Mouse (Mus musculus): Measurements from ENCODE around the gene Foxc2. TPM values are rescaled to one million over a fixed set of nuclear protein-coding genes. Genes with fewer than 3 reads are reported as not detected.

Foxc2 gene
- polyA plus RNA-seq, 2 experiments = 0.06 TPM

GRCm38 (mm10) chr8:121107668-121108656, 8.0 kb upstream of the Foxc2 start, which contains the start of gene Mthfsd:
Gene Mthfsd (minus strand): TSS chr8:121108392.
- Histone ChIP-seq H3K27me3 (ENCODE audit: control insufficient read depth, insufficient read depth, low read length) (no peaks in the 10 kb centered on the region), H3K9me3 (ENCODE audit: control insufficient read depth, low read length) (no peaks in the 10 kb centered on the region), H3K9ac (replicated peaks) (peak within 1 kb of the TSS; percentile 78), H3K36me3 (replicated peaks; ENCODE audit: control insufficient read depth, insufficient read depth, low read depth) (no peaks in the 10 kb centered on the region), H3K27ac (peak within 1 kb of the TSS; percentile 4; the same call in 1 of the 2 replicates), H3K4me2 (ENCODE audit: low read depth) (peak within 1 kb of the TSS; percentile 84), H3K4me1 (replicated peaks; ENCODE audit: control insufficient read depth in 2 of 2, insufficient read depth in 2 of 2, low read length in 1 of 2) (peaks cover 3 to 6% of the 10 kb centered on the region in 2 experiments; a peak in 2 of 4 replicates), H3K4me3 (ENCODE audit: insufficient read depth in 1 of 2, low read depth in 2 of 2, low read length in 2 of 2) (peak within 1 kb of the TSS; percentile 77 to 89)
- peak; percentile 37; the same call in 1 of the 2 replicates for TF ChIP-seq CTCF (IDR thresholded peaks at IDR 0.05; ENCODE audit: low read depth)
- no peak for TF ChIP-seq EP300 (IDR thresholded peaks at IDR 0.05; ENCODE audit: low read depth)
- peak; percentile 85 to 89 (median 87) for DNase-seq (ENCODE audit: low read depth in 3 of 3, low spot score in 3 of 3)
- ATAC-seq (ENCODE audit: insufficient read depth) = peak; percentile 90
- WGBS (ENCODE audit: insufficient replicate concordance) = 1% methylated on average over 75 of the region's 75 CpGs

GRCm38 (mm10) chr8:121108657-121109056, 7.3 kb upstream of the Foxc2 start:
- Histone ChIP-seq H3K27me3 (ENCODE audit: control insufficient read depth, insufficient read depth, low read length) (peaks cover 3% of the 10 kb centered on the region), H3K9me3 (ENCODE audit: control insufficient read depth, low read length) (no peaks in the 10 kb centered on the region), H3K4me2 (ENCODE audit: low read depth) (peak overlapping the region; percentile 84), H3K4me1 (replicated peaks; ENCODE audit: control insufficient read depth in 2 of 2, insufficient read depth in 2 of 2, low read length in 1 of 2) (peaks cover 3 to 6% of the 10 kb centered on the region in 2 experiments; a peak in 2 of 4 replicates), H3K27ac (no peak overlapping the region), H3K9ac (replicated peaks) (peak overlapping the region; percentile 78), H3K4me3 (ENCODE audit: insufficient read depth in 1 of 2, low read depth in 2 of 2, low read length in 2 of 2) (peak overlapping the region; percentile 77 to 89), H3K36me3 (replicated peaks; ENCODE audit: control insufficient read depth, insufficient read depth, low read depth) (no peaks in the 10 kb centered on the region)
- 7% methylated on average over 5 of the region's 5 CpGs for WGBS (ENCODE audit: insufficient replicate concordance)
- TF ChIP-seq EP300 (IDR thresholded peaks at IDR 0.05; ENCODE audit: low read depth) (no peak), CTCF (IDR thresholded peaks at IDR 0.05; ENCODE audit: low read depth) (no peak)
- DNase-seq (ENCODE audit: low read depth in 3 of 3, low spot score in 3 of 3) = no peak
- ATAC-seq (ENCODE audit: insufficient read depth) = no peak

- Histone ChIP-seq H3K4me3 (ENCODE audit: insufficient read depth in 1 of 2, low read depth in 2 of 2, low read length in 2 of 2) (no peak overlapping the region), H3K36me3 (replicated peaks; ENCODE audit: control insufficient read depth, insufficient read depth, low read depth) (no peaks in the 10 kb centered on the region), H3K9ac (replicated peaks) (no peak overlapping the region), H3K4me2 (ENCODE audit: low read depth) (no peak overlapping the region), H3K27me3 (ENCODE audit: control insufficient read depth, insufficient read depth, low read length) (peaks cover 30% of the 10 kb centered on the region), H3K4me1 (replicated peaks; ENCODE audit: control insufficient read depth in 2 of 2, insufficient read depth in 2 of 2, low read length in 1 of 2) (peaks cover 3 to 6% of the 10 kb centered on the region in 2 experiments; a peak in 2 of 4 replicates), H3K27ac (no peak overlapping the region), H3K9me3 (ENCODE audit: control insufficient read depth, low read length) (no peaks in the 10 kb centered on the region)
- 25% methylated on average over 7 of the region's 7 CpGs for WGBS (ENCODE audit: insufficient replicate concordance)
- DNase-seq (ENCODE audit: low read depth in 3 of 3, low spot score in 3 of 3) = no peak
- no peak for ATAC-seq (ENCODE audit: insufficient read depth)
- TF ChIP-seq EP300 (IDR thresholded peaks at IDR 0.05; ENCODE audit: low read depth) (no peak), CTCF (IDR thresholded peaks at IDR 0.05; ENCODE audit: low read depth) (no peak)
Observed at GRCm38 (mm10) chr8:121111145-121111907, 4.6 kb upstream of the Foxc2 start.

- Histone ChIP-seq H3K36me3 (replicated peaks; ENCODE audit: control insufficient read depth, insufficient read depth, low read depth) (no peaks in the 10 kb centered on the region), H3K4me2 (ENCODE audit: low read depth) (no peak overlapping the region), H3K4me3 (ENCODE audit: insufficient read depth in 1 of 2, low read depth in 2 of 2, low read length in 2 of 2) (no peak overlapping the region), H3K4me1 (replicated peaks; ENCODE audit: control insufficient read depth in 2 of 2, insufficient read depth in 2 of 2, low read length in 1 of 2) (peaks cover 3% of the 10 kb centered on the region in 2 experiments; a peak in 2 of 4 replicates), H3K9me3 (ENCODE audit: control insufficient read depth, low read length) (no peaks in the 10 kb centered on the region), H3K9ac (replicated peaks) (no peak overlapping the region), H3K27me3 (ENCODE audit: control insufficient read depth, insufficient read depth, low read length) (peaks cover 49% of the 10 kb centered on the region), H3K27ac (no peak overlapping the region)
- DNase-seq (ENCODE audit: low read depth in 3 of 3, low spot score in 3 of 3) = peak; percentile 68 to 77 (median 72)
- ATAC-seq (ENCODE audit: insufficient read depth) = peak; percentile 9; the same call in 1 of the 2 replicates
- TF ChIP-seq CTCF (IDR thresholded peaks at IDR 0.05; ENCODE audit: low read depth) = peak; percentile 98
- no peak for TF ChIP-seq EP300 (IDR thresholded peaks at IDR 0.05; ENCODE audit: low read depth)
- under 1% methylated on average over 21 of the region's 21 CpGs for WGBS (ENCODE audit: insufficient replicate concordance)
Observed at GRCm38 (mm10) chr8:121113261-121113660, 2.7 kb upstream of the Foxc2 start.
